Mouse (Mus musculus) kidney, adult 2 months (tissue): ENCODE measurements around the gene Myo3b.

Source experiments
- CTCF ChIP-seq: fragments of 200-500 bp; conservative IDR thresholded peaks from 2 replicates; pipeline ENCODE4 v1.5.1; 2011; ENCODE audit warnings: low read depth, mild to moderate bottlenecking, control low read depth, low read length, moderate library complexity, mixed read lengths; ENCODE audit not compliant: insufficient read depth, insufficient read length
- POLR2A ChIP-seq: fragments of 200-500 bp; IDR thresholded peaks from one replicate; pipeline ENCODE4 v1.6.1; 2011; ENCODE audit warnings: low read depth, low read length, control low read depth

GRCm38 (mm10) chr2:70148821-70149510 is 110.0 kb downstream of the Myo3b start:
- TF ChIP-seq POLR2A (no peak), CTCF (no peak)
